Mouse (Mus musculus): Measurements from ENCODE around the gene Bphl.

The Bphl gene

DNA sequence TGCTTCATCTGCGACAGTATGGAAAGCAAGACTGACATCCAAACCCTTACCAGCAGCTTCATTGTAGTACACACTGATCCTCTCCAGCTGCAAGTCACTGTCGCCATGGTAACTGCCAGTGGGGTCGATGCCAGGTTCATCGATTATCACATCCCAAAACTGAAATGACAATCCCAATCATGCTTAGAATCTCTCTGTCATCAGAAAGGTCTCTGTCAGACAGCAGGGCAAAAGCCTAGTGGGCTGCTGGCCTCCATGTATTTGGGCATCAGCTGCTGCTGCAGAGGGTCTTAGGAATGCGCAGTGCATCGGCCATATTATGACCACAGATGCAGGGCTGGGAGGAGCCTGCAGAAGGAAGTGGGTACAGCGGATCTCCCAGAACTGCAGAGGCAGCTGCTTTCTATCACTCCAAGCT is 51.5 kb downstream of the Bphl start:
- no peak for DNase-seq (ENCODE audit: low spot score)

DNA sequence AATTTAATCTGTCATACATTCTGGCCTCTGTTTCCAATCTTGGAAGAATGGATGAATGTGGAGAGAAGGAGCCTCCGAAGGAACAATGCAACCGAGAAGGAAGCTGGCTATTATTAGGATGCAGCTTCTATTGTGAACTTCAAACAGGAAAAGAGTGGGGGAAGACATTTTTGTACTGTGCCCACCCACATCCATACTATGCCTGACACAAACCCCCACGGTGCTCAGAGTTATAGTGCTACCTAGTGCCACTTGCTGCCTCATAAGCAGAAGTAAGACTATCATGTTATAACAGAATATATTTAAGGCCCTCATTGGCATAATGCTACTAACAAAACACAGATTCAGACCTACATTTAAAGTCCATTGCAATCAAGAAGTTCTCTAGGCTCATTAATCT is 52.0 kb downstream of the Bphl start:
- DNase-seq (ENCODE audit: low spot score) = no peak

DNA sequence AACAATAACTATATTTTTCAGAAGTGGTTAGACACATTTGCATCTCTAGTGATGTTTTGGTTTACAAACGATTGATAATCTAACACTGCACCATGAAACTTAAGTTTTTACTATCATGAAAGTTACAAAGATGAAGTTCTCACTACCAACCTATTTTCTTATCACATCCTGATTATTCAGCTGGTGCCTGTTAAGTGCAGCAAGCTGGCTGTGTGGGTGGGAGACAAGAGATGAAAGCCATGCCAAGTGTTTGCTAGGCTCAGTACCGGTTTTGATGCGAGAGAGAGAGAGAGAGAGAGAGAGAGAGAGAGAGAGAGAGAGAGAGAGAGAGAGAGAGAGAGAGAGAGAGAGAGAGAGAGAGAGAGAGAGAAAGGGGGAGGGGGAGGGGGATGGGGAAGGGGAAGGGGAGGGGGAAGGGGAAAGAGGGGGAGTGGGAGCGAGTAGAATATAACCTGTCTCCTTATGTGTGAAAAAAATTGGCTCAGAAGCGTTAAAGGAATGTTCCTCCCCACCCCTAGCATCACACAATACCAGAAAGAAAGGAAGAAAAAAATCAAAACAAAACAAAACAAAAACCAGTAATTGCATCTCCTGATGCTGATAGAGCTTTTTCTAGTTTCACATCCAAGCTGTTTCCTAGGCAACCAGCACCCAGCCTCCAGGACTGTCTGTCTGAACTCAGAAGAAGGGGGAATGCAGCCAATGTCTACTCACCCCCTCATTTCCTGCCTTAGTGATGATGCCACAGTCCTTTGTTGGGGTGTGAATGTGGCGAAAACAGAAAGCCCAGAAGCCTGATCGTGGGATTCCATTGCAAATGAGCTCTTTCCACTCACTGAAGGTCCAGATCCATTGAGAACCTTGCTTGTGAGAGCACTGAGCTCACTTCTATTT is 58.4 kb downstream of the Bphl start:
- no peak for DNase-seq (ENCODE audit: low spot score)

DNA sequence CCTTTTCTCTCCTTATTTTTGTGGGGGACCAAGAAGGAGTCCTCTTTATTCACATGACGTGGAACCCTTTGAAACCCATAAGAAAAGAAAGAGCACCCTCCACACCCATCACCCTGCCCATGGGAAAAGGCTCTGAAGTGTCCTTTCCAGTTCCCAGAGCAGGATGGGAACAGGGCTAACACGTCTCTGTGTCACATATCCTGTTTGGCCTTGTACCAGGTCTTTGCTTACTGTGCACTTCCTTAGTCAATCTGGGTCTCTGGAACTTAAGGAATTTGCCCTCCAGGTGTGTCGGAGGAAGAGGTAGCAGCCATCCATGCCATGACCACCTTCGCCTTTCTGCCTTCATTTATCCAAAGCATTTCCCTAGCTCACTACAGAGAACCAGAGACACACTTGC is 59.1 kb downstream of the Bphl start:
- DNase-seq (ENCODE audit: low spot score) = no peak

DNA sequence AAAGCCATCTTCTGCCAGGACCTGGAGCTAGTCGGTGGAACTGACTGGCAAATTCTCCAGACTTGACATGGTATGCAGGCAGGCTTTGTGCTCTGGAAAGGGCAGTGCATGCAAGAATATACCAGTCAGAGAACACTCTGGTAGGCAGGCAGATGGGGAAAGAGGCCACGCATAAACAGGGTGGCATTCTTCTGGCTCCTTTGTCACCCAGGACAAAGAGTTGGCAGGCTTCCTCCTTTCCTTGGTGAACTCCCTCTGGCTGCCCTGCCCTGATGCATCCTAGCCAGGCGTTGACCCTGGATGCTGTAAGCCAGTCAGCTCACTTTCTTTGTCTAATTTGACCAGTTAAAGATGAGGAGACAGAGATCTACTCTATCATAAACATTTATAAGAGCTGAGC is 59.7 kb downstream of the Bphl start:
- no peak for DNase-seq (ENCODE audit: low spot score)

DNA sequence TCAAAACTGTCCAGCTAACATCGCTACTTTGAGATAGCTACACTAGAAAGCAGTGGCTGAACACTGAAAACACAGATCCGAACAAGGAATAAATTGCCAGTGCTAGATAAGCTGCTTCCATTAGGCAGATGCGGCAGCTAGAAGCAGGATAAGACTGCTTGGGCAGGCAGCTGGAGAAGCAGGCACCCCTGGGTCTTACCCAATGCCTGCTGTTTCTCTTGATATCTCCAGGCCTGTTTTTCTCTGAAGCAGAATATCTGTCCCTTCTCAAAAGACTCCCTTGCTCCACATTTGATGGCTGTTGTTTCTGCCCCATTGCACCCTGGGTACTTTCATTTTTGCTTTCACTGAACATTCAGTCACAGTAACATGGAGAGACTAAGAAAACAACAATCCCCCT is 63.3 kb downstream of the Bphl start:
- DNase-seq (ENCODE audit: low spot score) = no peak

DNA sequence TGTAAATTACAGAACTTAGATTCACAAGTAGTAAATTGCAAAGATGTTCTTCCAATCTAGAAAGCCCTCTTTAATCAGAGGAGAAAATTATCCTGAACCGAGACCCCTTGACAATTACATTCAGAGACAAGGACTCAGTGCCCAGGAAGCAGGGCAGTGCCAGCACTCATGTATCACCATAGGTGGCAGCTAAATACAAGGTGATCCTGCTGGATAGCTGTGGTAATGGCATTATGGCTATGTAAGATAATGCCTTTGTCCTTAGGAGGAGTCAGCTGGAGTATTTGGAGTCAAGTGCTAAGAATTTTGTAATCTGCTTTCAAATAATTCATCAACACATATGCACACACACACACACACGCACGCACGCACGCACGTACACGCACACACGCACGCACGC is 63.9 kb downstream of the Bphl start:
- no peak for DNase-seq (ENCODE audit: low spot score)

DNA sequence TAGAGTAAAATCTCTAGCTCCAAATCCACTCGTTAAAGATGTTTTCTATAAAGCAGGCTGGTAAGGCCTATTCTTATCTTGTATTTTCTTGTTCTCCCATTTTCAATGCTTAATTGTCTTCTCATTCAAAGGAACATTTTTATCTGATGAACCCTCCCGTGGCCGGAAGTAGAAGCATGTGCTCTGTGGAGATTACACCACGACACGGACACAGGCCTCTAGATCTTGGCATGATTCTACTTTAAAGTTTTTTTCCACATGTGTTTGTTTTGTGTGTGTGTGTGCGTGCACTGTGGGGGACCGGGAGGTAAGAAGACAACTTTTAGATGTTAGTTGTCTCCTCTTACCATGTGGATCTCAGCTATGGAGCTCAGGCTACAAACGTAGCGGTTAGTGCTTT is 64.5 kb downstream of the Bphl start:
- DNase-seq (ENCODE audit: low spot score) = no peak

DNA sequence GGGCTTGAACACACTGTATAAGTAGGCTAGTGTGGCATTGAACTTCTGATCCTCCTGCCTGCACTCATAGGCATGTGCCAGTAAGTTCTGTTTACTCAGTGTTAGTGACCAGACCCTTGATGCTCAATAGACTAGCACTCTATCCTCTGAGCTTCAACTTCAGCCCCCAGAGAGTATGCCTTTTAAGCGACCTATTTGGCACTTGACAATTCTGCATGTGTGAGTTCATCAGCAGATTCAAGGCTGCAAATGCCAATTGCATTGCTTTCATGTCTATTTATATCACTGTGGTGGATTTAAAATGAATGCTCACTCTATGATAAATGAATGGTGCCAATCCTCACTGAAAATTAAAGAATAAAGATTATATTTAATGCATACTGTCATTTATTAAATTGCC is 68.0 kb downstream of the Bphl start:
- DNase-seq (ENCODE audit: low spot score) = no peak

DNA sequence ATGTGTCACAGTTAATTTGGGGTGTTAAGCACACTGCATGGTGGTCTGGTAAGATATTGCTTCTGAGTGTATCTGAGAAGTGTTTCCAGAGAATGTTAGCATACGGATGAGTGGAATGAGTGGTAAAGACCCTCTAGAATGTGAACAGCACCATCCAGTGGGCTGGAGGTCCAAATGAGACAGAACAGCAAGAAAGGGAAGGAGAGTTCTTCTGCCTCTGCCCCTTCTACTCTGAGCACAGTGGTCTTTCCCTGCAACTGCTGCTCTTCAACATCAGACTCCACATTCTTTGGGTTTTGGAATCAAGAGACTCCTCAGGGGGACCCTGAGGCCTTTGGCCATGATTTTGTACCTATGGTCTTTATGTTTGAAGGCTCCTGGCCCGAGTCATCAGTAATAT is 68.9 kb downstream of the Bphl start:
- DNase-seq (ENCODE audit: low spot score) = no peak

DNA sequence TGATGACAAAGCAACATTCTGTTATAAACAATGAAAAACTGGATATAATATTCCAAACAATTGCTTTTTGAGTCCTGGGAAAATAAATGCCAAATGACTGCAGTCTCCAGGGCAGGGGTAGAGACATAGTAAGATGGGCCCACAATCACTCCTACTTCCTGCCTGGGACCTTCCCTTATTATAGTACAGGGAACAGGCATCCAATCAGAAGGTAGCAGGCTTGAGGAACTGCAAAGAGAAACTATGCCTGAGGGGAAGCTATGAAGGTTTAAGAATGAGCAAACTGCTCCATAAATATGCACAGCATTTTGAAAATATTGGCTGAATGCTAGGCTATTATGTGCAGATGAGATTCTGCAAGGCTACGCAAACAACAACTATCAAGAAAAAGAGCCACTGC is 69.6 kb downstream of the Bphl start:
- no peak for DNase-seq (ENCODE audit: low spot score)

DNA sequence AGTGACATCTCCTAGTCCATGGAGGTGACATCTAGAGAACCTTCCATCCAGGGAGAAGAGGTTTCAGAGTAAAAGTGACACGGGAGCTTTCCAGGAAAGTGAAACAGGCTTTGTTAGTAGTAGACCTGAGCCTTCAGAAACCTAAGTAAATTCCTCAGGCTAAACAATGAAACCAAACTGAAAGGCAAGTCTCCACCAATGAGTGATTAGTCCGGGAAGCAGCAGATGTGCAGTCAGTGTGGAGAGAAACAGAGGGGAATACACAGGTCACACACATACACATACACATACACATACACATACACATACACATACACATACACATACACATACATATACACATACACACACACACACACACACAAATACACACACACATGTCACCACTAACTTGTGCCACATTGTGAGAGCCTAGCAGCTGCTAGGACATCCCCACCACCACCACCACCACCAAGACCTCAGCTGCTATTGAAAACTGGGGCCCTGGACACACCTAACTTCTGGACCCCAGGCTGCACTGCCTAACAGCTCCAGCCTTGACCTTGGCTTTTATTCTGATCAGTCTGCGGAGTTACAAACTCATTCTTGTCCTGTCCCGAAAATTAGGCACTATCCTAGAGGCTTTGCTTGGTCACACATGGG is 71.8 kb downstream of the Bphl start:
- DNase-seq (ENCODE audit: low spot score) = no peak

DNA sequence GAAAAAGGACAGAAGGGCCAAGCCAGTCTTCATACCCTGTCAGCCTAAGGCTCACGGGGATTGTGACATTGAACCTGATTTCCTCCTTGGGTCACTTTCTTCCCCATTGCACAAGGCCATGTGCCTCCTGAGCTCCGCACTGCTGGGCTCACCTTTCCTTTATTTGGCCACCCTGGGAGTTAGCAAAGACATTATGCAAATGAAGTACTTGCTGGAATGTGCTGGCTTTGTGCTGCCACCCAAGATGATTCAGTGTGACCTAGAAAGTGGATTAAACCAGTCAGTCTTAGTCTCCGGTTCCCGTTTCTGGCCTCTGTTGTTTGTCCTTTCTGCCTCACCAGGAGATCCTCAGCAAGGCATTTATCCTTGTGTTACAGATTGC is 72.3 kb downstream of the Bphl start:
- DNase-seq (ENCODE audit: low spot score) = no peak

DNA sequence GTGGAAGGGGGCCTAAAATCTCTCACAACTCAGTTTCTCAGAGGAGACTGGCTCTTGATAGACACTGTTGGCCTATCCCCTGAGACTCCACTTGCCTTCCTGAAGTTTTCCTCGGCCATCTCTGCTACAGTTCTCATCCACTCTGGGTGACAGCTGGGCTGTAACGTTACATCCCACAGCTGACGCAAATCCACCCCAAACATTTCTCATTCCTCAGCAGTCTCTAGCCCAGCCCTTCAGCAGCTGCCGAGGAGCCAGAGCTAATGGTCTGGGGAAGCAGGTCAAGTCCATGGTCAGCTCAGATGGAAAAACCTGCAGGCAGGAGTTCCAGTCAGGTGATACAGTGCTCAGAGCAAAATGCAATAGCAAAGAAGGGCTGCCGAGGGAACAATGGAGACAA is 73.6 kb downstream of the Bphl start:
- no peak for DNase-seq (ENCODE audit: low spot score)

DNA sequence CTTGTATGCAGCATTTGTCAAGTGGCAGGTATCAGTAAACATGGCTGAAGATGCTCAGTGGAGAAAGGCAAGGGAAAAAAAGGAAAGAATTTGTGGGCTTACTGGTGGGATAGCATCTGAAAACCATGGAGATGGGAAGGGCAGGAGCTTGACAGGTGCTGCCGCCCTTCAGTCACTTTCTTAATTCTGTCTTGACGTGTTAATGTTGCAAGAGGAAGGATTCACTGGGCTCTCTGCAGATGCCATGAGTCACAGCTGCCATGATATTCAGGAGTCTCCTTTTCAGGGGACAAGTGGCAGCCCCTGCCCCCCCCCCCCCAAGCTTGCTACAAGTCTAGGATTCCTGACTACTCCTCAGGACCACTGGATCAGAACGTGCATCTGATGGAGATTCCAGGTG is 74.5 kb downstream of the Bphl start:
- DNase-seq (ENCODE audit: low spot score) = no peak

DNA sequence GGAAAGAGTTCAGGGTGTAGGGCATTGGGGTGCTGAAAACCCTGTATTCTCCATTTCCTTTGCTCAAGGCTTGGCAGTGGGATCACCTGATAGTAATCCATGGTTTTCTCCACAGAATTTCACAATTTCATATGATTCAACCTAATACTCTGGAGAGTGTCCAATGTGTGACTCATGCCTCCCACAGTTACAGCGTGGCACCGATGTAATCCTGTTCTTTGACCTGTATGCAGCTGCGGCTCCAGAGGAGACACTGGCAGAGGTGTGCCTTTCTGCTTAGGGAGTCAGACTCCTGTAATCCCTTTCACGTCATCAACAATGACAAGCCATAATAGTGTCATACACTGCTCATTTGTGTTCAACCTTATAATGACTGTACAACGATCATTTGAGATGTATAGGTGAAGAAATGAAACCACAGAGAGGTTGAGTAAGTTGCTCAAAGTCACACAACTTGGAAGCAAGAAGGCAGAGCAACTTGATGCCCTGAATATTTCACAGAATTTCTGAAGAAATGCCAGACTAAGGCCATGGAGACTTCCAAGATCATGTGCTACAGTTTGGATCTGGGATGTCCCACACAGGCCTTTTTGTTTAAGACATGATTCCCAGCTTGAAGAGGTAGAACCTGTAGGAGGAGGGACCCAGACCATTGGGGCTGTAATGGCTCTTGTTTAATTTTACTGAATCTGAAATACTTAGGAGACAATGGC is 75.1 kb downstream of the Bphl start:
- no peak for DNase-seq (ENCODE audit: low spot score)

DNA sequence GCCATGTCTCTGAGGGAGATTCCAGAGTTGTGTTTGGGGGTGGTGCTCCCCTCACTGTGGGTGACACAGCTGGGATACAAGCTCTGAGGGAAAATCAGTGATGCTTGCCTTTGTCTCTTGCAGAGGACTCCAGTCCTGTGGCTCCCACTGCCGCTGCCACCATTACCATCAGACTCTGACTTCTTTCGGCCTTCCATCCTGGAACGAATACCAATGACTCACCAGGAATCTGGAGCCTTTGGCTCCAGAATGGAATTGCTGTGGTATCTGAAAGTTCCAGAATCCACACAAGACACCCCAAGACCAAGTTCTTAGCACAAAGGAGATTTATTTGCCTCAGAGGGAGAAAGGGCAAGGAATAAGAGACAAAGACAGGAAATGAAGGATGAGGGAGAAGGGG is 75.7 kb downstream of the Bphl start:
- DNase-seq (ENCODE audit: low spot score) = no peak

DNA sequence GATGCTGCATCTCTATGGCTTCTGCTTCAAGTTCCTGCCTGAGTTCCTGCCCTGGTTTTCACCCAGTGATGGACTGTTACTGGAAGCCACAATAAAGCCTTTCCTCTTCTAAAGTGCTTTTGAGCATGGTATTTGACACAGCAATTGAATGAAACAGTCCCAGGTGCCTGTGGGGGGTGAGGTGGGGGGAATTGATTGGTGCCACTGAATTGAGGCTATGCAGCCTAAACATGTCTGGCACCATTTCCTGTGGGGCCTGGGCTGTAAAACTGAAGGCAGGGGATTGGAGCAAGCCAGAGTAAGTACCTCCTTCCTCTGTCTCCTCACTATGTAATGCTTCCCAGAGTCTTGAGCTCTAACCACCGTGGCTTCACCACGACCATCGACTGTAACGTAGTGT is 77.3 kb downstream of the Bphl start:
- no peak for DNase-seq (ENCODE audit: low spot score)

DNA sequence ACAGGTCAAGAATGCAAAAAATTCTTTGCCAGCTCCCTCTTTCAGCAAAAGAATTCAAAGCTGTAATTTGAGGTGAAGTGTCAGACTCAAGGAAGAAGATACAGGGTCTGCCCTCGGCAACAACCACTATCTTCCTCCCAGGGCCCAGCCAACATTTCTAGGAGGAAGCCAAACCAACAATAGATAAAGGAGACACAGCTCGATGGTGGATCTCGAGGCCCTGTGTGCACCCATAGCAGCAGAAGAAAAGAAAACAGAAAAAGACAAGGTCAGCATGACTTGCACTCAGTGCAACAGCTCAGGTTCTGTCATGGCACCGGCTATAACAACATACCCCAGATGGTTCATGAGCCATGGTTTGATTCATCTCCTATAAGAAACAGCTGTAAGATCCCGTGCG is 79.1 kb downstream of the Bphl start:
- DNase-seq (ENCODE audit: low spot score) = no peak

DNA sequence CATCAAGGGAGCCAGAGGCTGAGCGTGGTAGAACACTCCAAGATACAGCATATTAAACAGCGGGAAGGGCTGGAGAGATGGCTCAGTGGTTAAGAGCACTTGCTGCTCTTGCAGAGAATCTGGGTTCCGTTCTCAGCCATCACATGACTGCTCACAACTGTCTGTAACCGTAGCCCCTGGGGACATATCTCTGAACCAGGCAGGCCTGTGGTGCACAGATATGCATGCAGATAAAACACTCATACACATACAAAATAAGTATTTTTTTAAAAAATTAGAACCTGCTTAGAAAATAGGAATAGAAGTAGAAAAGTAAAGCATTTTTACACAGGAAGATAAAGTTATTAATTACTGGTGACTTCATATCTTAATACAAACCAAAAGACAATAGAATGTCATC is 81.4 kb downstream of the Bphl start:
- no peak for DNase-seq (ENCODE audit: low spot score)

DNA sequence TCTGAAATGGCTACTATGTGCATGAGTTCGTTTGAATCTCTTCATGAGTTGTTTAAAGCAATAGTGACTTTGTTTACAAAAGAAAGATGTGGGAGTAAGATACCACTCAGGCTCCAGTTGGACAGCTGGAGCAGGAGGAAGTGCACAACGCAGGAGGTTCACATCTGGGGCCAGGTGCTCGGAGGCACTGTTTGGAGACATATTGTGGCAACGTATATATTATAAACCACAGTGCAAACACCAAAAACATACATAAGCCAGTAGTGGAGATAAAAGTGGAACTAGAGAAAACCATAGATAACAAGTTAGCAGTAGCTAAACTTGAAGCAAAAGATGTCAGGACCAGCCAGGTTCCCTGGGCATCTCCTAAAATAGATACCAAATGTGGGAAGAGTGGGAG is 82.0 kb downstream of the Bphl start:
- no peak for DNase-seq (ENCODE audit: low spot score)

DNA sequence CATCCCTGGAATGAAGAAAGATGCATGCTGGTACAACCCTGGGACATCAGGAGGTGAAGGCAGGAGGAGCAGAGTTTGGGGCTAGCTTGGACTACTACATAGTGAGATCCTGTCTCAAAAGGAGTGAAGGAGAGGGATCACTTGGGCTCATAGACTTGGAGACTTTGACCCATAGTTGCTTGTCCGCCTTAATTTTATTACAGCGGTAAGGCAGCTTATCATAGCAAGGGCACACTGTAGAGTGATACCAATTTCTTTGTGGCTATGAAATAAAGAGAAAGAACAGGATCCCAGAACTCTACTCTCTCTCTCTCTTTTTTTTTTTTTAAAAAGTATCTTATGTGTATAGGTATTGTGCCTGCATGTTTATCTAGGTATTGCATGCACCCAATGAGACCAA is 83.1 kb downstream of the Bphl start:
- no peak for DNase-seq (ENCODE audit: low spot score)

Data from ovary, postnatal 10 days (tissue).